Mouse (Mus musculus) retina, embryonic 14.5 days (tissue): ENCODE data around the gene Cwc27.

Source experiments
- DNase-seq: peaks from one replicate; pipeline ENCODE4 v3.0.0-alpha.2; 2015; ENCODE audit warnings: low spot score

Gene Cwc27

GRCm38 (mm10) chr13:104816635-104817571 is at the start of gene Cwc27:
Cwc27 (minus strand) TSS chr13:104817142.
- DNase-seq = peak; percentile 93

GRCm38 (mm10) chr13:104866726-104867125 is 49.8 kb upstream of the Cwc27 start:
- DNase-seq = no peak

- DNase-seq = peak; percentile 69
These were observed 46.4 kb upstream of the Cwc27 start, which contains the start of gene Shisal2b for GRCm38 (mm10) chr13:104863127-104863979. Shisal2b (minus strand) TSS chr13:104863893.

- no peak for DNase-seq
These were observed 36.7 kb upstream of the Cwc27 start for GRCm38 (mm10) chr13:104853645-104854044.

- no peak for DNase-seq
These were observed 26.6 kb upstream of the Cwc27 start for GRCm38 (mm10) chr13:104843295-104844089.

GRCm38 (mm10) chr13:104841937-104842336 is 25.0 kb upstream of the Cwc27 start:
- no peak for DNase-seq

- DNase-seq = no peak
These were observed 20.7 kb upstream of the Cwc27 start for GRCm38 (mm10) chr13:104837628-104838027.

- no peak for DNase-seq
These were observed 15.9 kb upstream of the Cwc27 start for GRCm38 (mm10) chr13:104832811-104833210.

GRCm38 (mm10) chr13:104825470-104825869 is 8.5 kb upstream of the Cwc27 start:
- DNase-seq = no peak

- no peak for DNase-seq
These were observed 5.5 kb upstream of the Cwc27 start for GRCm38 (mm10) chr13:104822411-104822838.

GRCm38 (mm10) chr13:104821908-104822307 is 5.0 kb upstream of the Cwc27 start:
- DNase-seq = no peak

- no peak for DNase-seq
These were observed 4.2 kb upstream of the Cwc27 start for GRCm38 (mm10) chr13:104821192-104821591.

GRCm38 (mm10) chr13:104817696-104818095 is 754 bp upstream of the Cwc27 start:
- DNase-seq = no peak

GRCm38 (mm10) chr13:104816270-104816634 is 690 bp downstream of the Cwc27 start:
- no peak for DNase-seq

GRCm38 (mm10) chr13:104805681-104806080 is 11.3 kb downstream of the Cwc27 start:
- peak; percentile 83 for DNase-seq

- no peak for DNase-seq
These were observed 17.3 kb downstream of the Cwc27 start for GRCm38 (mm10) chr13:104799566-104800182.

- no peak for DNase-seq
These were observed 17.9 kb downstream of the Cwc27 start for GRCm38 (mm10) chr13:104799067-104799466.

- no peak for DNase-seq
These were observed 22.5 kb downstream of the Cwc27 start for GRCm38 (mm10) chr13:104794421-104794820.

- no peak for DNase-seq
These were observed 24.8 kb downstream of the Cwc27 start, which contains the start of gene Srek1ip1 for GRCm38 (mm10) chr13:104792184-104792583. Srek1ip1 (plus strand) TSS chr13:104792484.

- DNase-seq = peak; percentile 77
These were observed 27.3 kb downstream of the Cwc27 start for GRCm38 (mm10) chr13:104789663-104790062.

- no peak for DNase-seq
These were observed 29.7 kb downstream of the Cwc27 start for GRCm38 (mm10) chr13:104787260-104787659.
